Mouse (Mus musculus) spleen, postnatal 14 days (tissue): ENCODE data around the gene Cubn.

ENCODE experiments used
- DNase-seq, 2 experiments: peaks; one replicate each; pipeline ENCODE4 v3.0.0; 2021 to 2022; ENCODE audit warnings: low spot score in 2 of 2

Cubn gene

GRCm38 (mm10) chr2:13491734-13492133 lies at the start of gene Cubn:
TSS of gene Cubn (minus strand) at chr2:13491813.
- DNase-seq = no peak

GRCm38 (mm10) chr2:13539860-13540259 lies 48.2 kb upstream of the Cubn start:
- no peak for DNase-seq

GRCm38 (mm10) chr2:13538704-13539377 lies 47.2 kb upstream of the Cubn start:
- no peak for DNase-seq

- no peak for DNase-seq
These were observed 46.6 kb upstream of the Cubn start for GRCm38 (mm10) chr2:13538258-13538657.

- DNase-seq = no peak
These were observed 46.1 kb upstream of the Cubn start for GRCm38 (mm10) chr2:13537733-13538132.

- DNase-seq = no peak
These were observed 45.1 kb upstream of the Cubn start for GRCm38 (mm10) chr2:13536747-13537146.

- DNase-seq = no peak
These were observed 39.0 kb upstream of the Cubn start for GRCm38 (mm10) chr2:13530639-13531038.

- DNase-seq = no peak
These were observed 37.8 kb upstream of the Cubn start for GRCm38 (mm10) chr2:13529253-13529933.

- no peak for DNase-seq
These were observed 35.9 kb upstream of the Cubn start for GRCm38 (mm10) chr2:13527531-13527930.

GRCm38 (mm10) chr2:13527125-13527524 lies 35.5 kb upstream of the Cubn start:
- DNase-seq = no peak

GRCm38 (mm10) chr2:13526205-13526604 lies 34.6 kb upstream of the Cubn start:
- DNase-seq = no peak

GRCm38 (mm10) chr2:13523540-13524456 lies 32.2 kb upstream of the Cubn start:
- DNase-seq = no peak

- no peak for DNase-seq
These were observed 30.5 kb upstream of the Cubn start for GRCm38 (mm10) chr2:13522106-13522505.

GRCm38 (mm10) chr2:13514949-13515348 lies 23.3 kb upstream of the Cubn start:
- DNase-seq = no peak

GRCm38 (mm10) chr2:13502717-13503116 lies 11.1 kb upstream of the Cubn start:
- no peak for DNase-seq

- no peak for DNase-seq
These were observed 9.9 kb upstream of the Cubn start for GRCm38 (mm10) chr2:13501553-13501952.

- no peak for DNase-seq
These were observed 8.8 kb upstream of the Cubn start for GRCm38 (mm10) chr2:13500298-13500999.

- no peak for DNase-seq
These were observed 7.6 kb upstream of the Cubn start for GRCm38 (mm10) chr2:13499196-13499595.

- DNase-seq = no peak
These were observed 4.5 kb upstream of the Cubn start for GRCm38 (mm10) chr2:13496087-13496486.

GRCm38 (mm10) chr2:13492927-13493326 lies 1.3 kb upstream of the Cubn start:
- DNase-seq = no peak

- DNase-seq = no peak
These were observed 1.1 kb downstream of the Cubn start for GRCm38 (mm10) chr2:13490480-13490879.

- DNase-seq = no peak
These were observed 5.1 kb downstream of the Cubn start for GRCm38 (mm10) chr2:13486470-13486869.
